Mouse (Mus musculus) forebrain, embryonic 13.5 days (tissue): ENCODE measurements around the gene Pink1. TPM values are rescaled to one million over a fixed set of nuclear protein-coding genes. Genes with fewer than 3 reads are reported as not detected.

Experiments
- ATAC-seq: fragments of 200-750 bp; cut with Nextera tagmentation; 2 replicates; pipeline ENCODE4 v1.8.0; 2017
- H3K27ac ChIP-seq: fragments of 300-500 bp; sonication (generic); 2 replicates; pipeline ENCODE4 v1.5.1; 2015; ENCODE audit warnings: inconsistent platforms, mild to moderate bottlenecking, moderate library complexity
- H3K27me3 ChIP-seq: fragments of 300-500 bp; sonication (generic); 2 replicates; pipeline ENCODE4 v1.6.1; 2015; ENCODE audit warnings: mild to moderate bottlenecking, inconsistent platforms
- H3K36me3 ChIP-seq: fragments of 300-500 bp; sonication (generic); 2 replicates; pipeline ENCODE4 v1.6.1; 2015; ENCODE audit warnings: mild to moderate bottlenecking, inconsistent platforms; ENCODE audit not compliant: poor library complexity, severe bottlenecking
- H3K4me1 ChIP-seq: fragments of 300-500 bp; sonication (generic); 2 replicates; pipeline ENCODE4 v1.6.1; 2015; ENCODE audit warnings: inconsistent platforms
- H3K4me2 ChIP-seq: fragments of 300-500 bp; sonication (generic); 2 replicates; pipeline ENCODE4 v1.6.1; 2015; ENCODE audit warnings: inconsistent platforms, mild to moderate bottlenecking, moderate library complexity
- H3K4me3 ChIP-seq: fragments of 300-500 bp; sonication (generic); 2 replicates; pipeline ENCODE4 v1.5.1; 2015; ENCODE audit warnings: mild to moderate bottlenecking, inconsistent platforms
- H3K9ac ChIP-seq: fragments of 300-500 bp; sonication (generic); 2 replicates; pipeline ENCODE4 v1.6.1; 2015; ENCODE audit warnings: mild to moderate bottlenecking, inconsistent platforms
- H3K9me3 ChIP-seq: fragments of 300-500 bp; sonication (generic); replicated peaks from 2 replicates; pipeline ENCODE4 v1.6.1; 2016; ENCODE audit warnings: inconsistent platforms
- WGBS: fragments of 180-500 bp; shearing (Covaris S2); methylation state at CpG from one replicate; pipeline ENCODE4 v1.1.7; 2015; 5-methylcytosine and 5-hydroxymethylcytosine counted together
- polyA plus RNA-seq: library from polyadenylated mRNA; unstranded; fragments of >200 nt; fragmentation: Nextera tagmentation; extraction: Ambion mirVana; gene quantifications from 2 replicates; pipeline ENCODE4 v1.2.1, GENCODE M21; 2015

Gene Pink1
- polyA plus RNA-seq, 1 experiment from 2014 or later: 64.2 TPM

GRCm38 (mm10) chr4:138323753-138324152, 2.4 kb downstream of the Pink1 start:
- H3K27me3 ChIP-seq: no peaks in the 10 kb centered on the region
- H3K4me3 ChIP-seq: no peak overlapping the region
- H3K27ac ChIP-seq: peak overlapping the region; percentile 57; the same call in 1 of the 2 replicates
- 76% methylated on average over 4 of the region's 4 CpGs for WGBS
- H3K4me2 ChIP-seq: no peak overlapping the region
- H3K9ac ChIP-seq: no peak overlapping the region
- no peaks in the 10 kb centered on the region for H3K9me3 ChIP-seq
- no peak for ATAC-seq
- H3K4me1 ChIP-seq: peaks cover 25% of the 10 kb centered on the region
- H3K36me3 ChIP-seq: peaks cover 4% of the 10 kb centered on the region; the same call in 1 of the 2 replicates

GRCm38 (mm10) chr4:138322692-138323091, 3.4 kb downstream of the Pink1 start:
- H3K9ac ChIP-seq: no peak overlapping the region
- H3K27ac ChIP-seq: 0 out of 2 replicates have a peak overlapping the region, but pooled peaks have one; percentile 25
- no peak overlapping the region for H3K4me2 ChIP-seq
- ATAC-seq: no peak
- no peaks in the 10 kb centered on the region for H3K9me3 ChIP-seq
- no peaks in the 10 kb centered on the region for H3K27me3 ChIP-seq
- no peak overlapping the region for H3K4me3 ChIP-seq
- WGBS: 17% methylated on average over 4 of the region's 4 CpGs
- H3K36me3 ChIP-seq: peaks cover 7% of the 10 kb centered on the region; the same call in 1 of the 2 replicates
- H3K4me1 ChIP-seq: peaks cover 25% of the 10 kb centered on the region

- ATAC-seq: no peak
Observed at GRCm38 (mm10) chr4:138321488-138321887, 4.6 kb downstream of the Pink1 start.

GRCm38 (mm10) chr4:138320711-138321110, 5.4 kb downstream of the Pink1 start:
- 85% methylated on average over 11 of the region's 11 CpGs for WGBS
- H3K27ac ChIP-seq: no peak overlapping the region
- H3K9me3 ChIP-seq: no peaks in the 10 kb centered on the region; the same call in 1 of the 2 replicates
- H3K27me3 ChIP-seq: no peaks in the 10 kb centered on the region
- H3K36me3 ChIP-seq: peaks cover 26% of the 10 kb centered on the region
- no peak overlapping the region for H3K9ac ChIP-seq
- no peak overlapping the region for H3K4me3 ChIP-seq
- H3K4me1 ChIP-seq: peaks cover 25% of the 10 kb centered on the region
- no peak overlapping the region for H3K4me2 ChIP-seq
- no peak for ATAC-seq

More at GRCm38 (mm10) chr4:138321488-138321887, 4.6 kb downstream of the Pink1 start:
- 79% methylated on average over 7 of the region's 7 CpGs for WGBS
- H3K27me3 ChIP-seq: no peaks in the 10 kb centered on the region
- H3K4me1 ChIP-seq: peaks cover 25% of the 10 kb centered on the region
- no peak overlapping the region for H3K9ac ChIP-seq
- H3K4me2 ChIP-seq: no peak overlapping the region
- no peak overlapping the region for H3K4me3 ChIP-seq
- no peaks in the 10 kb centered on the region; the same call in 1 of the 2 replicates for H3K9me3 ChIP-seq
- H3K27ac ChIP-seq: no peak overlapping the region
- H3K36me3 ChIP-seq: peaks cover 19% of the 10 kb centered on the region

- Histone ChIP-seq H3K9me3 (no peaks in the 10 kb centered on the region; the same call in 1 of the 2 replicates), H3K9ac (no peak overlapping the region), H3K36me3 (peaks cover 38% of the 10 kb centered on the region), H3K27me3 (no peaks in the 10 kb centered on the region), H3K27ac (no peak overlapping the region), H3K4me3 (no peak overlapping the region), H3K4me2 (no peak overlapping the region), H3K4me1 (peaks cover 20% of the 10 kb centered on the region)
- WGBS: 33% methylated on average over 10 of the region's 10 CpGs
- ATAC-seq: peak; percentile 48
Observed at GRCm38 (mm10) chr4:138319508-138319907, 6.6 kb downstream of the Pink1 start.

GRCm38 (mm10) chr4:138318509-138319266, 7.4 kb downstream of the Pink1 start:
- WGBS: 50% methylated on average over 6 of the region's 6 CpGs
- Histone ChIP-seq H3K27ac (no peak overlapping the region), H3K9me3 (no peaks in the 10 kb centered on the region; the same call in 1 of the 2 replicates), H3K4me3 (no peak overlapping the region), H3K9ac (no peak overlapping the region), H3K36me3 (peaks cover 47% of the 10 kb centered on the region), H3K4me1 (peaks cover 15% of the 10 kb centered on the region), H3K27me3 (no peaks in the 10 kb centered on the region), H3K4me2 (no peak overlapping the region)
- ATAC-seq: peak; percentile 63

GRCm38 (mm10) chr4:138316369-138316768, 9.7 kb downstream of the Pink1 start:
- H3K27me3 ChIP-seq: no peaks in the 10 kb centered on the region
- H3K4me1 ChIP-seq: no peaks in the 10 kb centered on the region
- H3K27ac ChIP-seq: no peak overlapping the region
- no peak overlapping the region for H3K4me2 ChIP-seq
- 88% methylated on average over 6 of the region's 6 CpGs for WGBS
- no peaks in the 10 kb centered on the region; the same call in 1 of the 2 replicates for H3K9me3 ChIP-seq
- no peak overlapping the region for H3K4me3 ChIP-seq
- H3K36me3 ChIP-seq: peaks cover 70% of the 10 kb centered on the region
- H3K9ac ChIP-seq: no peak overlapping the region
- ATAC-seq: no peak

- Histone ChIP-seq H3K27me3 (no peaks in the 10 kb centered on the region), H3K4me3 (no peak overlapping the region), H3K27ac (no peak overlapping the region), H3K9ac (no peak overlapping the region), H3K36me3 (peaks cover 76% of the 10 kb centered on the region), H3K4me1 (no peaks in the 10 kb centered on the region), H3K4me2 (no peak overlapping the region), H3K9me3 (no peaks in the 10 kb centered on the region; the same call in 1 of the 2 replicates)
- 70% methylated on average over 9 of the region's 9 CpGs for WGBS
- no peak for ATAC-seq
Observed at GRCm38 (mm10) chr4:138315781-138316180, 10.3 kb downstream of the Pink1 start.

GRCm38 (mm10) chr4:138313795-138314194, 12.3 kb downstream of the Pink1 start:
- no peak overlapping the region for H3K4me2 ChIP-seq
- 97% methylated on average over 4 of the region's 4 CpGs for WGBS
- H3K27ac ChIP-seq: no peak overlapping the region; the same call in 1 of the 2 replicates
- no peaks in the 10 kb centered on the region; the same call in 1 of the 2 replicates for H3K9me3 ChIP-seq
- no peak for ATAC-seq
- no peaks in the 10 kb centered on the region for H3K4me1 ChIP-seq
- H3K27me3 ChIP-seq: no peaks in the 10 kb centered on the region
- no peak overlapping the region for H3K4me3 ChIP-seq
- H3K36me3 ChIP-seq: peaks cover 92% of the 10 kb centered on the region
- no peak overlapping the region for H3K9ac ChIP-seq

GRCm38 (mm10) chr4:138313021-138313420, 13.1 kb downstream of the Pink1 start:
- Histone ChIP-seq H3K4me3 (no peak overlapping the region), H3K9ac (no peak overlapping the region), H3K27me3 (no peaks in the 10 kb centered on the region), H3K9me3 (no peaks in the 10 kb centered on the region; the same call in 1 of the 2 replicates), H3K4me2 (no peak overlapping the region), H3K4me1 (0 out of 2 replicates have a peak, but pooled peaks cover under 1% of the 10 kb centered on the region), H3K36me3 (peaks cover 99% of the 10 kb centered on the region), H3K27ac (no peak overlapping the region)
- ATAC-seq: no peak
- 95% methylated on average over 11 of the region's 11 CpGs for WGBS

GRCm38 (mm10) chr4:138312105-138312504, 14.0 kb downstream of the Pink1 start:
- no peaks in the 10 kb centered on the region; the same call in 1 of the 2 replicates for H3K9me3 ChIP-seq
- H3K36me3 ChIP-seq: peaks cover 99% of the 10 kb centered on the region
- 96% methylated on average over 3 of the region's 3 CpGs for whole genome bisulfite sequencing
- H3K9ac ChIP-seq: no peak overlapping the region
- no peak overlapping the region for H3K4me3 ChIP-seq
- H3K4me1 ChIP-seq: peaks cover 10% of the 10 kb centered on the region
- H3K27me3 ChIP-seq: no peaks in the 10 kb centered on the region
- no peak overlapping the region for H3K4me2 ChIP-seq
- H3K27ac ChIP-seq: no peak overlapping the region
- no peak for ATAC-seq

- Histone ChIP-seq H3K9ac (no peak overlapping the region), H3K4me1 (peaks cover 15% of the 10 kb centered on the region), H3K27me3 (no peaks in the 10 kb centered on the region), H3K4me2 (no peak overlapping the region), H3K27ac (no peak overlapping the region), H3K4me3 (no peak overlapping the region), H3K9me3 (no peaks in the 10 kb centered on the region; the same call in 1 of the 2 replicates), H3K36me3 (peaks cover 99% of the 10 kb centered on the region)
- 69% methylated on average over 8 of the region's 8 CpGs for WGBS
- ATAC-seq: peak; percentile 65; the same call in 1 of the 2 replicates
Observed at GRCm38 (mm10) chr4:138311595-138311994, 14.5 kb downstream of the Pink1 start.
